Mouse (Mus musculus) MEL (cell line): Measurements from ENCODE around the gene Elp5. TPM values are rescaled to one million over a fixed set of nuclear protein-coding genes. Genes with fewer than 3 reads are reported as not detected.

Experiments
- DNase-seq: peaks from one replicate; pipeline ENCODE4 v3.0.0; 2011; ENCODE audit warnings: low read depth, low spot score
- H3K27ac ChIP-seq: 2 replicates; pipeline ENCODE4 v1.5.1; 2012; ENCODE audit warnings: low read depth, mild to moderate bottlenecking, control low read depth, low read length, moderate library complexity; ENCODE audit not compliant: control insufficient read depth
- H3K27me3 ChIP-seq, 2 experiments: fragments of 150-350 bp in 1 of 2; sonication (generic) in 1 of 2; 2 replicates each; pipeline ENCODE4 v1.6.1; 2012; ENCODE audit warnings: low read length in 2 of 2, mild to moderate bottlenecking in 2 of 2, improper control_type of control experiment in 1 of 2, moderate library complexity in 1 of 2; ENCODE audit not compliant: insufficient read depth in 2 of 2, control insufficient read depth in 1 of 2
- H3K36me3 ChIP-seq, 2 experiments: 2 replicates each; pipeline ENCODE4 v1.6.1; 2012 to 2014; ENCODE audit warnings: low read length in 2 of 2, improper control_type of control experiment in 1 of 2, inconsistent platforms in 1 of 2, mild to moderate bottlenecking in 1 of 2; ENCODE audit not compliant: insufficient read depth in 2 of 2, control insufficient read depth in 1 of 2
- H3K4me1 ChIP-seq, 2 experiments: fragments of 150-350 bp in 1 of 2; sonication (generic) in 1 of 2; 2 replicates each; pipeline ENCODE4 v1.6.1; 2012; ENCODE audit warnings: low read length in 2 of 2, improper control_type of control experiment in 1 of 2, mild to moderate bottlenecking in 1 of 2; ENCODE audit not compliant: insufficient read depth in 2 of 2, control insufficient read depth in 1 of 2
- H3K4me3 ChIP-seq, 2 experiments: fragments of 150-350 bp in 1 of 2; sonication (generic) in 1 of 2; 2 replicates each; pipeline ENCODE4 v1.5.1; 2012; ENCODE audit warnings: low read depth in 2 of 2, low read length in 2 of 2, mild to moderate bottlenecking in 2 of 2, moderate library complexity in 2 of 2, control low read depth in 1 of 2, improper control_type of control experiment in 1 of 2; ENCODE audit not compliant: control insufficient read depth in 1 of 2, insufficient read depth in 1 of 2
- H3K79me2 ChIP-seq: 2 replicates; pipeline ENCODE4 v1.6.1; 2012; ENCODE audit warnings: mild to moderate bottlenecking, low read length, moderate library complexity; ENCODE audit not compliant: control insufficient read depth, poor library complexity, insufficient read depth
- H3K9ac ChIP-seq: 2 replicates; pipeline ENCODE4 v1.6.1; 2012; ENCODE audit warnings: low read depth, mild to moderate bottlenecking, control low read depth, low read length, moderate library complexity; ENCODE audit not compliant: control insufficient read depth, poor library complexity, severe bottlenecking
- H3K9me3 ChIP-seq: fragments of 150-350 bp; sonication (generic); replicated peaks from 2 replicates; pipeline ENCODE4 v1.6.1; 2012; ENCODE audit warnings: mild to moderate bottlenecking, low read length, improper control_type of control experiment, moderate library complexity; ENCODE audit not compliant: insufficient read depth
- CHD1 ChIP-seq: IDR thresholded peaks from 2 replicates; pipeline ENCODE4 v1.6.1; 2012; ENCODE audit warnings: low read depth, mild to moderate bottlenecking, inconsistent platforms, low read length, improper control_type of control experiment
- CHD2 ChIP-seq: IDR thresholded peaks from 2 replicates; pipeline ENCODE4 v1.6.1; 2011; ENCODE audit warnings: low read length, improper control_type of control experiment
- CTCF ChIP-seq, 3 experiments: IDR thresholded peaks in 2 of 3; conservative IDR thresholded peaks in 1 of 3; 2 replicates each; pipeline ENCODE4 v1.5.1; 2011 to 2012; ENCODE audit warnings: low read length in 3 of 3, low read depth in 2 of 3, mild to moderate bottlenecking in 2 of 3, improper control_type of control experiment in 1 of 3, inconsistent platforms in 1 of 3, mixed read lengths in 1 of 3, moderate library complexity in 1 of 3; ENCODE audit not compliant: control insufficient read depth in 1 of 3, insufficient read depth in 1 of 3, poor library complexity in 1 of 3, severe bottlenecking in 1 of 3
- E2F4 ChIP-seq: IDR thresholded peaks from 2 replicates; pipeline ENCODE4 v1.6.1; 2011; ENCODE audit warnings: low read depth, low read length, improper control_type of control experiment, borderline replicate concordance
- GABPA ChIP-seq: IDR thresholded peaks from 2 replicates; pipeline ENCODE4 v1.6.1; 2012; ENCODE audit warnings: low read depth, mild to moderate bottlenecking, inconsistent platforms, low read length, improper control_type of control experiment, moderate library complexity
- GATA1 ChIP-seq: IDR thresholded peaks from 2 replicates; pipeline ENCODE4 v1.6.1; 2011; ENCODE audit warnings: low read depth, low read length, improper control_type of control experiment
- JUND ChIP-seq: IDR thresholded peaks from 2 replicates; pipeline ENCODE4 v1.6.1; 2011; ENCODE audit warnings: low read depth, mild to moderate bottlenecking, improper control_type of control experiment, low read length
- KAT2A ChIP-seq: conservative IDR thresholded peaks from 2 replicates; pipeline ENCODE4 v1.6.1; 2012; ENCODE audit warnings: low read depth, low read length, improper control_type of control experiment, inconsistent platforms
- MAX ChIP-seq: IDR thresholded peaks from 2 replicates; pipeline ENCODE4 v1.6.1; 2011; ENCODE audit warnings: low read length, improper control_type of control experiment
- MAZ ChIP-seq: IDR thresholded peaks from 2 replicates; pipeline ENCODE4 v1.6.1; 2012; ENCODE audit warnings: low read depth, mild to moderate bottlenecking, inconsistent platforms, low read length, improper control_type of control experiment
- MEF2A ChIP-seq: IDR thresholded peaks from 2 replicates; pipeline ENCODE4 v1.6.1; 2014; ENCODE audit warnings: low read depth, mild to moderate bottlenecking, inconsistent platforms, low read length, improper control_type of control experiment; ENCODE audit not compliant: poor library complexity, insufficient replicate concordance, severe bottlenecking; ENCODE audit errors: extremely low read depth
- MXI1 ChIP-seq: IDR thresholded peaks from 2 replicates; pipeline ENCODE4 v1.6.1; 2011; ENCODE audit warnings: mild to moderate bottlenecking, low read depth, low read length, improper control_type of control experiment
- NRF1 ChIP-seq: IDR thresholded peaks from 2 replicates; pipeline ENCODE4 v1.6.1; 2014; ENCODE audit warnings: low read depth, mild to moderate bottlenecking, inconsistent platforms, low read length, improper control_type of control experiment, moderate library complexity; ENCODE audit not compliant: poor library complexity, insufficient read depth, severe bottlenecking
- POLR2AphosphoS5 ChIP-seq: IDR thresholded peaks from 2 replicates; pipeline ENCODE4 v1.6.1; 2012; ENCODE audit warnings: low read depth, borderline replicate concordance, mild to moderate bottlenecking, inconsistent platforms, low read length, moderate library complexity, mixed read lengths
- RAD21 ChIP-seq: IDR thresholded peaks from 2 replicates; pipeline ENCODE4 v1.6.1; 2011; ENCODE audit warnings: mild to moderate bottlenecking, low read depth, low read length, improper control_type of control experiment
- SIN3A ChIP-seq: IDR thresholded peaks from 2 replicates; pipeline ENCODE4 v1.6.1; 2012; ENCODE audit warnings: low read length, improper control_type of control experiment, inconsistent platforms
- TAL1 ChIP-seq: IDR thresholded peaks from 2 replicates; pipeline ENCODE4 v1.6.1; 2012; ENCODE audit warnings: mild to moderate bottlenecking, inconsistent platforms, low read length, moderate library complexity, mixed read lengths
- TBP ChIP-seq: IDR thresholded peaks from 2 replicates; pipeline ENCODE4 v1.8.0; 2011; ENCODE audit warnings: low read depth, low read length, improper control_type of control experiment
- TCF12 ChIP-seq: IDR thresholded peaks from 2 replicates; pipeline ENCODE4 v1.6.1; 2014; ENCODE audit warnings: low read depth, mild to moderate bottlenecking, inconsistent platforms, low read length, improper control_type of control experiment, moderate library complexity
- UBTF ChIP-seq: IDR thresholded peaks from 2 replicates; pipeline ENCODE4 v1.6.1; 2012; ENCODE audit warnings: low read depth, mild to moderate bottlenecking, inconsistent platforms, low read length, improper control_type of control experiment, moderate library complexity, borderline replicate concordance; ENCODE audit not compliant: insufficient read depth
- USF2 ChIP-seq, 2 experiments: IDR thresholded peaks; 2 replicates each; pipeline ENCODE4 v1.6.1; 2011 to 2012; ENCODE audit warnings: improper control_type of control experiment in 2 of 2, low read length in 2 of 2, borderline replicate concordance in 1 of 2, inconsistent platforms in 1 of 2, low read depth in 1 of 2, mild to moderate bottlenecking in 1 of 2; ENCODE audit not compliant: insufficient read depth in 1 of 2
- ZC3H11A ChIP-seq: IDR thresholded peaks from 2 replicates; pipeline ENCODE4 v1.6.1; 2012; ENCODE audit warnings: low read depth, mild to moderate bottlenecking, inconsistent platforms, low read length, improper control_type of control experiment
- polyA plus RNA-seq, 2 experiments: library from polyadenylated mRNA; stranded (reverse) in 1 of 2; unstranded in 1 of 2; fragments of >175 nt in 1 of 2; fragments of >200 nt in 1 of 2; gene quantifications; 2 replicates each; pipeline versions ENCODE4 v1.2.1 to v1.2.4; 2012; ENCODE audit warnings: low replicate concordance in 2 of 2, low read depth in 1 of 2; ENCODE audit not compliant: insufficient read length in 2 of 2, insufficient read depth in 1 of 2, missing spikeins in 1 of 2
- total RNA-seq: library from RNA; depleted of rRNA; stranded (reverse); fragments of 300-350 nt; gene quantifications from 2 replicates; pipeline ENCODE4 v1.2.3, GENCODE M21; 2012

The Elp5 gene
- total and polyA plus RNA-seq, 3 experiments: 189 to 222 TPM; not detected in 1

DNA sequence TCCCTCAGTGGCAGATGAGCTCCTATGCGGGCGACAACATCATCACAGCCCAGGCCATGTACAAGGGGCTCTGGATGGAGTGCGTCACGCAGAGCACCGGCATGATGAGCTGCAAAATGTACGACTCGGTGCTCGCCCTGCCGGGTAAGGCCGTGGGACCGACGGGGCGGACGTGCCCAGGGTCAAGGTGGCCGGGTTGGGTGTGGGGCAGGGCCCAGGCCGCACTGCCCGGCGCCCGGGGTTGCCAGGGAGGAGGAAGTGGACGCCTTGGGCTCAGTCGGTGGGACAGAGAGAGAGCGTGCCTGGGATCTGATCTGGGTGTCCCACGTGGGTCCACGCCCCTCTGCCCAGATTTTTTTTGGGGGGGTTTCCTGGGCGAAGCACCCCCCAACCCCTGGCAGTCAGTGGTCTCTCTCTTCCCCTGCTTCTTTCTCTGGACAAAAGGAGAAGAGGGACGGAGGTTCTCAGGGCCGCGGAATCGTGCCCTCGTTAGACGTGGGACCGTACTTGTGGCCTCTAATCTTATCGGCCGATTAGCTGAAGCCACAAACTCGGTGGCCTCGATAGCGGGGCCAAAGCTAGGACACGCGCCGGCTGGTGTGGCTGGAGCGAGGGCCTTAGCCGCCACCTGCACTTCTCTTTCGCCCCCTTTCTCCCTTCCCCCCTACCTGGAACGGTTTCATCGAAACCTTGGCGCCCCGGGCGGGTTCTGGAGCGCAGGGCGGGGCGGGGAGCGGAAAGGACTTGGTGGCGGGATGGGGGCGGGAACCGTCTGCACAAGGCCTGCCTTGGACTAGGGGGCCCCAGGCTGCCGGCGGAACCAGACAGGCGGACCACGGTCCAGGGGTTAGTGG is 16.1 kb downstream of the Elp5 start (continued):
- peak; percentile 49; the same call in 1 of the 2 replicates for TF ChIP-seq TCF12
- no peak for TF ChIP-seq MAZ
- no peak for TF ChIP-seq UBTF
- TF ChIP-seq GATA1: peak; percentile 48
- TF ChIP-seq CTCF (IDR thresholded peaks at IDR 0.05 in 2 of 3, conservative IDR thresholded peaks at IDR 0.05 in 1 of 3; ENCODE audit: control insufficient read depth in 1 of 3, insufficient read depth in 1 of 3, low read depth in 2 of 3, low read length in 3 of 3, poor library complexity in 1 of 3, severe bottlenecking in 1 of 3): no peak
- TF ChIP-seq USF2 (IDR thresholded peaks at IDR 0.05; ENCODE audit: borderline replicate concordance in 1 of 2, insufficient read depth in 1 of 2, low read depth in 1 of 2, low read length in 2 of 2): no peak
- no peak for TF ChIP-seq JUND
- TF ChIP-seq MAX: no peak
- no peak for TF ChIP-seq CHD1
- TF ChIP-seq ZC3H11A: no peak
- TF ChIP-seq E2F4: no peak
- TF ChIP-seq KAT2A: no peak

DNA sequence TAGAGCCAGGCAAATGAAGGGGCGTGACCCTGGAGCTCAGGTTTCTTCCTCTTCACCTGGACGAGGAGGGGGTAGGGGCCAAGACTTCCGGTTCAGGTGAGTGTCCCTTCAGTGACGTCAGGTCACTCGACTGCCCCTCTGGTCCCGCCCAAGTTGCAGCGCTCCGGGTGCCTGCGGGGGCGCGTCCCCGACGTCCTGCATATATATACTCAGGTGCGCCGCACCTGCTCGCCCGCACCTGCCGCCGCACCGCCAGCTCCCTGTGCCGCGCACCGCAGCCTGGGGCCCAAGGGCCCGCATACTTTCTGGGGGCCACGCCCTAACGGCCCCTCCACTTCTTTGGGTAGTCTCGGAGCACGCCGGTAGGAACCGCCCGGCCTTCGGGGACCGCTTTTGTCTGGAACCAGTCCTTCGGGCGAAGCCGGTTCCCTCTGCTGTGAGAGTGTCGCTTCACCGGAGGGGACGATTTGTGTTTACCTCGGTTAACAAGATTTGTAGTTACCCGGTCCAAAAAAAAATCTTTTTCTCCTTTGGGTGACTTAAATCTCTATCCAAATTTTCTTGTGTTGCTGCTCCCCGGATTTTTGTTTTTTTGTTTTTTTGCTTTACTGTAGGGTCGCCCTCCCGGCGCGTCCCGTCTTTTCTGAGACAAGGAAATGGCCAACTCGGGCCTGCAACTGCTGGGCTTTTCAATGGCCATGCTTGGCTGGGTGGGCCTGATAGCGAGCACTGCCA is 16.9 kb downstream of the Elp5 start:
- Histone ChIP-seq H3K27ac (no peak overlapping the region), H3K4me3 (no peak overlapping the region), H3K27me3 (no peaks in the 10 kb centered on the region)

More for the DNA sequence above, 16.9 kb downstream of the Elp5 start:
- no peak for DNase-seq
- Histone ChIP-seq H3K36me3 (peaks cover 4 to 6% of the 10 kb centered on the region in 2 experiments), H3K4me1 (peaks cover 0 to 10% of the 10 kb centered on the region in 2 experiments; a peak in 3 of 4 replicates), H3K9me3 (no peaks in the 10 kb centered on the region), H3K79me2 (no peaks in the 10 kb centered on the region), H3K9ac (no peak overlapping the region)
- TF ChIP-seq UBTF (no peak), POLR2AphosphoS5 (no peak), TBP (no peak), CTCF (IDR thresholded peaks at IDR 0.05 in 2 of 3, conservative IDR thresholded peaks at IDR 0.05 in 1 of 3; ENCODE audit: control insufficient read depth in 1 of 3, insufficient read depth in 1 of 3, low read depth in 2 of 3, low read length in 3 of 3, poor library complexity in 1 of 3, severe bottlenecking in 1 of 3) (no peak), NRF1 (no peak), KAT2A (no peak), MXI1 (no peak), MAZ (no peak), RAD21 (no peak), USF2 (IDR thresholded peaks at IDR 0.05; ENCODE audit: borderline replicate concordance in 1 of 2, insufficient read depth in 1 of 2, low read depth in 1 of 2, low read length in 2 of 2) (no peak), SIN3A (no peak), MAX (no peak), MEF2A (no peak), CHD2 (no peak), TAL1 (no peak), GABPA (no peak)
